10 mouse cellular contexts compared by ENCODE assay signal in the genomic region with DNA sequence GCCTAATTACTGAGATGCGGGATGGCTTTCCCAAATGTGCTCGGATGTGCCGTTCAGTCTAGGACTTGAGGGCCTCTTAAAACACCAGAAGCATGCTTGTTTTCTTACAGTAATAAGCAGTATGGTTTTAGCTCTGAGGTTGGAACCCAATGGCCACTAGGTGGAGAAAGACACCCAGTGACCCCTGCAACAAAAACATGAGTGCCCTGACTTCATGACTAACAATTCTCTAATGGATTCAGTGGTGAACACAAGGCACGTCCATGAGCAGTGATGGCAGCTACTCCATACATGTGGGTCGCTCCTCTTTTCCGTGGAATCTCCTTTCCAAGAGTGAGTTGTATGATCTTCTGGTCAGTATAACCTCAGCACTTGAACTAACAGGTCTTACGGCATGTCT. TPM values are rescaled to one million over a fixed set of nuclear protein-coding genes. Genes with fewer than 3 reads are reported as not detected.
DNase-seq lines count a peak whose midpoint lies in the region; ATAC-seq and TF ChIP-seq lines count a peak whose summit lies in the region.
"Had no signal": no experiment of that assay in that cellular context is flagged by ENCODE, and none has a peak within 500 bp of the region (broad histone marks: within the 10 kb centered on the region; RNA-seq: fewer than 3 reads in every experiment).

No protein-coding gene starts in this region.

- no peak overlapping the region for H3K4me3 ChIP-seq in liver, embryonic 14.5 days (ENCODE audit: insufficient read depth in 1 of 2, low read depth in 2 of 2, low read length in 2 of 2)
- H3K4me3 ChIP-seq in liver, embryonic 12.5 days, result no peak overlapping the region
- H3K4me3 ChIP-seq in heart, postnatal 0 days (ENCODE audit: low read depth, low read length), result no peak overlapping the region
- H3K4me3 ChIP-seq: embryonic facial prominence, embryonic 15.5 days had no signal

- no peak for TF ChIP-seq EP300 in liver, embryonic 14.5 days (IDR thresholded peaks at IDR 0.05; ENCODE audit: low read depth)
- no peak for TF ChIP-seq EP300 in heart, postnatal 0 days (IDR thresholded peaks at IDR 0.05; ENCODE audit: low read depth)

- H3K4me2 ChIP-seq in liver, embryonic 14.5 days (ENCODE audit: low read depth), result no peak overlapping the region
- no peak overlapping the region for H3K4me2 ChIP-seq in liver, embryonic 12.5 days
- no peak overlapping the region for H3K4me2 ChIP-seq in heart, postnatal 0 days (ENCODE audit: low read depth, low read length)
- H3K4me2 ChIP-seq: embryonic facial prominence, embryonic 15.5 days had no signal

- no peak for ATAC-seq in liver, embryonic 14.5 days (ENCODE audit: insufficient read depth)
- no peak for ATAC-seq in liver, embryonic 12.5 days
- ATAC-seq in heart, postnatal 0 days (ENCODE audit: insufficient read depth, low read depth), result no peak

- H3K9me3 ChIP-seq in liver, embryonic 14.5 days (ENCODE audit: control insufficient read depth, low read length), result no peaks in the 10 kb centered on the region
- H3K9me3 ChIP-seq in liver, embryonic 12.5 days (replicated peaks), result no peaks in the 10 kb centered on the region
- no peaks in the 10 kb centered on the region for H3K9me3 ChIP-seq in heart, postnatal 0 days (replicated peaks; ENCODE audit: control insufficient read depth, low read length)
- H3K9me3 ChIP-seq: embryonic facial prominence, embryonic 15.5 days had no signal

- H3K4me1 ChIP-seq in liver, embryonic 14.5 days (replicated peaks; ENCODE audit: control insufficient read depth in 2 of 2, insufficient read depth in 2 of 2, low read length in 1 of 2), result peaks cover 0 to 6% of the 10 kb centered on the region in 2 experiments; a peak in 2 of 4 replicates
- H3K4me1 ChIP-seq in liver, embryonic 12.5 days, result 0 out of 2 replicates have a peak, but pooled peaks cover 6% of the 10 kb centered on the region
- H3K4me1 ChIP-seq in heart, postnatal 0 days (ENCODE audit: control insufficient read depth, insufficient read depth), result peaks cover 14% of the 10 kb centered on the region

- DNase-seq in adrenal gland, postnatal 36 days, result peak; percentile 2 to 9
- no peak for DNase-seq in adrenal gland, adult 8-10 months
- DNase-seq in liver, embryonic 14.5 days (ENCODE audit: low read depth in 3 of 3, low spot score in 3 of 3), result no peak
- peak; percentile 36 for DNase-seq in heart, postnatal 0 days (ENCODE audit: low spot score)
- peak; percentile 3 to 14 for DNase-seq in thymus, postnatal 10 days (ENCODE audit: low spot score in 2 of 2)
- DNase-seq in left cerebral cortex, adult 8-10 months (ENCODE audit: low spot score in 2 of 2), result no peak
- DNase-seq in MN1 (ENCODE audit: low spot score), result no peak
- DNase-seq: layer of hippocampus, postnatal 36 days had no signal

- WGBS in liver, embryonic 14.5 days (ENCODE audit: insufficient replicate concordance), result 47% methylated on average over 7 of the region's 7 CpGs
- 52% methylated on average over 7 of the region's 7 CpGs for WGBS in liver, embryonic 12.5 days (ENCODE audit: insufficient replicate concordance)
- WGBS in heart, postnatal 0 days, result 57% methylated on average over 7 of the region's 7 CpGs

- H3K27me3 ChIP-seq in liver, embryonic 14.5 days (ENCODE audit: control insufficient read depth, insufficient read depth, low read length), result no peaks in the 10 kb centered on the region
- H3K27me3 ChIP-seq in liver, embryonic 12.5 days (replicated peaks), result no peaks in the 10 kb centered on the region
- H3K27me3 ChIP-seq in heart, postnatal 0 days (ENCODE audit: control insufficient read depth, insufficient read depth, low read length), result no peaks in the 10 kb centered on the region
- H3K27me3 ChIP-seq: embryonic facial prominence, embryonic 15.5 days had no signal

- no peak overlapping the region for H3K9ac ChIP-seq in liver, embryonic 14.5 days (replicated peaks)
- H3K9ac ChIP-seq in liver, embryonic 12.5 days, result no peak overlapping the region
- no peak overlapping the region for H3K9ac ChIP-seq in heart, postnatal 0 days (replicated peaks; ENCODE audit: low read depth, low read length)
- H3K9ac ChIP-seq: embryonic facial prominence, embryonic 15.5 days had no signal

- peak; percentile 42 for TF ChIP-seq CTCF in liver, embryonic 14.5 days (IDR thresholded peaks at IDR 0.05; ENCODE audit: low read depth)
- peak; percentile 72 for TF ChIP-seq CTCF in heart, postnatal 0 days (IDR thresholded peaks at IDR 0.05; ENCODE audit: low read depth)

- no peak overlapping the region for H3K27ac ChIP-seq in liver, embryonic 14.5 days
- no peak overlapping the region for H3K27ac ChIP-seq in liver, embryonic 12.5 days
- H3K27ac ChIP-seq in heart, postnatal 0 days (ENCODE audit: low read depth), result no peak overlapping the region
- H3K27ac ChIP-seq: embryonic facial prominence, embryonic 15.5 days had no signal

- no peaks in the 10 kb centered on the region for H3K36me3 ChIP-seq in liver, embryonic 14.5 days (replicated peaks; ENCODE audit: control insufficient read depth, insufficient read depth, low read depth)
- no peaks in the 10 kb centered on the region for H3K36me3 ChIP-seq in liver, embryonic 12.5 days
- no peaks in the 10 kb centered on the region for H3K36me3 ChIP-seq in heart, postnatal 0 days (replicated peaks; ENCODE audit: control insufficient read depth, insufficient read depth, low read length)
- H3K36me3 ChIP-seq: embryonic facial prominence, embryonic 15.5 days had no signal

RNA-seq across cellular contexts. Expression of a gene that starts 27.6 kb away (rescaled TPM):
- total RNA-seq in adrenal gland, postnatal 36 days (2021), result 10 to 100 TPM; 13.1 to 27.2 TPM
- 10 to 100 TPM; 12.0 to 17.9 (median 14.9) TPM for total RNA-seq in adrenal gland, adult 8-10 months (2022)
- polyA plus RNA-seq in liver, embryonic 14.5 days (2012; rRNA removed), result 3.1 and 3.4 TPM in 2 replicates
- 4.4 and 4.7 TPM in 2 replicates for polyA plus RNA-seq in liver, embryonic 14.5 days (2014; fragmentation: Nextera tagmentation; extraction: Ambion mirVana)
- polyA plus RNA-seq in liver, embryonic 12.5 days (2016; fragmentation: Nextera tagmentation; extraction: Ambion mirVana), result 8.5 and 9.3 TPM in 2 replicates
- 107 and 146 TPM in 2 replicates for total RNA-seq in heart, postnatal 0 days (2014; rRNA removed; ENCODE audit: low replicate concordance)
- 42.9 TPM in 2 replicates for polyA plus RNA-seq in heart, postnatal 0 days (2015; fragmentation: Nextera tagmentation; extraction: Ambion mirVana)
- 1 to 10 TPM; 3.5 to 5.2 (median 4.0) TPM for total RNA-seq in left cerebral cortex, adult 8-10 months (2022)

Comparison
In these comparisons a context has a peak if more than half of its experiments do, and no peak if none do; other contexts are left out.
1. DNase-seq: peak in adrenal gland, postnatal 36 days (2 of 2), heart, postnatal 0 days (single experiment) and thymus, postnatal 10 days (2 of 2); none in adrenal gland, adult 8-10 months (single experiment), liver, embryonic 14.5 days (0 of 3), left cerebral cortex, adult 8-10 months (0 of 2) and MN1 (single experiment).